Mouse (Mus musculus) spleen, adult 2 months (tissue): ENCODE measurements around the gene Prg2.

Experiments
- CTCF ChIP-seq: fragments of 200-500 bp; IDR thresholded peaks from 2 replicates; pipeline ENCODE4 v1.5.1; 2011; ENCODE audit warnings: mild to moderate bottlenecking, inconsistent platforms; ENCODE audit not compliant: insufficient read depth, insufficient read length, insufficient replicate concordance; ENCODE audit errors: extremely low read depth
- POLR2A ChIP-seq: fragments of 200-500 bp; IDR thresholded peaks from 2 replicates; pipeline ENCODE4 v1.6.1; 2011; ENCODE audit warnings: low read depth, low read length, inconsistent platforms

DNA sequence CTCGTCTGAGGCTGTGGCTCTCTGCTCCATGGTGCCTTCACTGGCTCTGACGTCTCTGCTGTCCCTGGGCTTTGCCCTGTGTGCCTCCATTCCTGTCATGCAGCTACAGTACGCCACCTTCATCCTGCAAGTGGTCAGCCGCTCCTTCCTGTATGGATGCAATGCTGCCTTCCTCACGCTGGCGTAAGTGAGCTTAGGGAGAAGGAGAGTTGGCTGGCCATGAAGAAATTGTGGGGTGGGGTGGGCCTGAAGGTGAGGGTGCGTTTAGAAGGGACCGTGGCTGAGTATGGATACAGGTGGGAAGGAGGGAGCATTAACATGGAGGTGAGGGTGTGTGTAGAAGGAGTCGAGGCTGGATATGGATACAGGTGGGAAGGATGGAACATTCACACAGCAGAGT is 24.8 kb upstream of the Prg2 start:
- TF ChIP-seq CTCF, result no peak
- no peak for TF ChIP-seq POLR2A
